Mouse (Mus musculus) hindbrain, embryonic 12.5 days (tissue): ENCODE results near the gene Hand2. TPM values are rescaled to one million over a fixed set of nuclear protein-coding genes. Genes with fewer than 3 reads are reported as not detected.

Experiments used
- ATAC-seq: fragments of 200-750 bp; cut with Nextera tagmentation; 2 replicates; pipeline ENCODE4 v1.8.0; 2017; ENCODE audit warnings: moderate TSS enrichment; ENCODE audit not compliant: low FRiP score
- H3K27ac ChIP-seq: fragments of 300-500 bp; sonication (generic); 2 replicates; pipeline ENCODE4 v1.5.1; 2016; ENCODE audit warnings: mild to moderate bottlenecking
- H3K27me3 ChIP-seq: fragments of 300-500 bp; sonication (generic); 2 replicates; pipeline ENCODE4 v1.6.1; 2016; ENCODE audit warnings: mild to moderate bottlenecking
- H3K36me3 ChIP-seq: fragments of 300-500 bp; sonication (generic); 2 replicates; pipeline ENCODE4 v1.6.1; 2016; ENCODE audit warnings: mild to moderate bottlenecking
- H3K4me1 ChIP-seq: fragments of 300-500 bp; sonication (generic); 2 replicates; pipeline ENCODE4 v1.6.1; 2016
- H3K4me2 ChIP-seq: fragments of 300-500 bp; sonication (generic); replicated peaks from 2 replicates; pipeline ENCODE4 v1.6.1; 2016; ENCODE audit warnings: mild to moderate bottlenecking
- H3K4me3 ChIP-seq: fragments of 300-500 bp; sonication (generic); 2 replicates; pipeline ENCODE4 v1.5.1; 2016; ENCODE audit warnings: mild to moderate bottlenecking
- H3K9ac ChIP-seq: fragments of 300-500 bp; sonication (generic); 2 replicates; pipeline ENCODE4 v1.6.1; 2016; ENCODE audit warnings: mild to moderate bottlenecking, moderate library complexity
- H3K9me3 ChIP-seq: fragments of 300-500 bp; sonication (generic); replicated peaks from 2 replicates; pipeline ENCODE4 v1.6.1; 2016; ENCODE audit warnings: mild to moderate bottlenecking
- WGBS: fragments of 180-500 bp; shearing (Covaris S2); methylation state at CpG from one replicate; pipeline ENCODE4 v1.1.7; 2016; 5-methylcytosine and 5-hydroxymethylcytosine counted together
- polyA plus RNA-seq: library from polyadenylated mRNA; unstranded; fragments of >200 nt; fragmentation: Nextera tagmentation; extraction: Ambion mirVana; gene quantifications from 2 replicates; pipeline ENCODE4 v1.2.1, GENCODE M21; 2016

Hand2 gene
- polyA plus RNA-seq, 1 experiment from 2014 or later = not detected

- no peak for ATAC-seq
- Histone ChIP-seq H3K36me3 (no peaks in the 10 kb centered on the region), H3K4me2 (no peak overlapping the region), H3K9ac (no peak overlapping the region), H3K4me3 (no peak overlapping the region), H3K27me3 (peaks cover 96% of the 10 kb centered on the region), H3K4me1 (peaks cover 13% of the 10 kb centered on the region), H3K9me3 (no peaks in the 10 kb centered on the region), H3K27ac (no peak overlapping the region)
Measured at GRCm38 (mm10) chr8:57317107-57317506, 3.7 kb upstream of the Hand2 start.

GRCm38 (mm10) chr8:57317890-57318480, 2.8 kb upstream of the Hand2 start:
- Histone ChIP-seq H3K4me1 (peaks cover 11% of the 10 kb centered on the region), H3K27me3 (peaks cover 96% of the 10 kb centered on the region), H3K4me3 (no peak overlapping the region), H3K9me3 (no peaks in the 10 kb centered on the region), H3K27ac (no peak overlapping the region), H3K4me2 (no peak overlapping the region), H3K36me3 (no peaks in the 10 kb centered on the region), H3K9ac (no peak overlapping the region)
- 4% methylated on average over 5 of the region's 5 CpGs for WGBS
- ATAC-seq = no peak

- whole genome bisulfite sequencing = 0% methylated on average over 17 of the region's 17 CpGs
- peaks cover 11% of the 10 kb centered on the region for H3K4me1 ChIP-seq
- H3K36me3 ChIP-seq = no peaks in the 10 kb centered on the region
- no peak overlapping the region for H3K27ac ChIP-seq
- H3K9me3 ChIP-seq = no peaks in the 10 kb centered on the region
- H3K27me3 ChIP-seq = peaks cover 94% of the 10 kb centered on the region
- H3K4me2 ChIP-seq = no peak overlapping the region
- ATAC-seq = no peak
- H3K9ac ChIP-seq = no peak overlapping the region
- no peak overlapping the region for H3K4me3 ChIP-seq
Measured at GRCm38 (mm10) chr8:57319092-57319980, 1.4 kb upstream of the Hand2 start.

GRCm38 (mm10) chr8:57319981-57320585, 700 bp upstream of the Hand2 start:
- Histone ChIP-seq H3K27me3 (peaks cover 94% of the 10 kb centered on the region), H3K4me3 (no peak overlapping the region), H3K4me1 (peaks cover 11% of the 10 kb centered on the region), H3K36me3 (no peaks in the 10 kb centered on the region), H3K9me3 (no peaks in the 10 kb centered on the region), H3K4me2 (no peak overlapping the region), H3K9ac (no peak overlapping the region), H3K27ac (no peak overlapping the region)
- under 1% methylated on average over 22 of the region's 22 CpGs for WGBS
- ATAC-seq = no peak

GRCm38 (mm10) chr8:57321898-57322895, 1.4 kb downstream of the Hand2 start:
- Histone ChIP-seq H3K9me3 (no peaks in the 10 kb centered on the region), H3K4me1 (peaks cover 11% of the 10 kb centered on the region)

GRCm38 (mm10) chr8:57322961-57323941, 2.5 kb downstream of the Hand2 start:
- H3K9me3 ChIP-seq = no peaks in the 10 kb centered on the region
- H3K36me3 ChIP-seq = no peaks in the 10 kb centered on the region
- H3K27ac ChIP-seq = no peak overlapping the region
- H3K27me3 ChIP-seq = peaks cover 95% of the 10 kb centered on the region
- 1% methylated on average over 31 of the region's 31 CpGs for WGBS
- no peak overlapping the region for H3K4me2 ChIP-seq
- no peak overlapping the region for H3K4me3 ChIP-seq
- peaks cover 12% of the 10 kb centered on the region for H3K4me1 ChIP-seq
- H3K9ac ChIP-seq = no peak overlapping the region
- ATAC-seq = no peak

More at GRCm38 (mm10) chr8:57321898-57322895, 1.4 kb downstream of the Hand2 start:
- no peaks in the 10 kb centered on the region for H3K36me3 ChIP-seq
- peak overlapping the region; percentile 33 for H3K4me3 ChIP-seq
- no peak overlapping the region for H3K9ac ChIP-seq
- peaks cover 95% of the 10 kb centered on the region for H3K27me3 ChIP-seq
- peak; percentile 30; the same call in 1 of the 2 replicates for ATAC-seq
- H3K4me2 ChIP-seq = peak overlapping the region; percentile 56
- H3K27ac ChIP-seq = no peak overlapping the region
- WGBS = 1% methylated on average over 52 of the region's 64 CpGs

GRCm38 (mm10) chr8:57324091-57324490, 3.3 kb downstream of the Hand2 start:
- WGBS = 2% methylated on average over 12 of the region's 12 CpGs
- H3K27ac ChIP-seq = no peak overlapping the region
- no peaks in the 10 kb centered on the region for H3K9me3 ChIP-seq
- no peak overlapping the region for H3K9ac ChIP-seq
- peaks cover 95% of the 10 kb centered on the region for H3K27me3 ChIP-seq
- H3K4me2 ChIP-seq = no peak overlapping the region
- no peaks in the 10 kb centered on the region for H3K36me3 ChIP-seq
- H3K4me3 ChIP-seq = no peak overlapping the region
- peaks cover 16% of the 10 kb centered on the region for H3K4me1 ChIP-seq
- ATAC-seq = no peak

GRCm38 (mm10) chr8:57324671-57325070, 3.9 kb downstream of the Hand2 start:
- H3K4me3 ChIP-seq = no peak overlapping the region
- under 1% methylated on average over 5 of the region's 5 CpGs for WGBS
- H3K27me3 ChIP-seq = peaks cover 95% of the 10 kb centered on the region
- ATAC-seq = no peak
- peaks cover 16% of the 10 kb centered on the region for H3K4me1 ChIP-seq
- no peak overlapping the region for H3K9ac ChIP-seq
- H3K36me3 ChIP-seq = no peaks in the 10 kb centered on the region
- no peak overlapping the region for H3K4me2 ChIP-seq
- H3K27ac ChIP-seq = no peak overlapping the region
- no peaks in the 10 kb centered on the region for H3K9me3 ChIP-seq

GRCm38 (mm10) chr8:57325111-57325891, 4.5 kb downstream of the Hand2 start:
- 1% methylated on average over 21 of the region's 21 CpGs for WGBS

More at GRCm38 (mm10) chr8:57325111-57325891, 4.5 kb downstream of the Hand2 start:
- no peak overlapping the region for H3K9ac ChIP-seq
- H3K9me3 ChIP-seq = no peaks in the 10 kb centered on the region
- H3K27ac ChIP-seq = no peak overlapping the region
- no peak overlapping the region for H3K4me2 ChIP-seq
- H3K4me3 ChIP-seq = no peak overlapping the region
- H3K27me3 ChIP-seq = peaks cover 95% of the 10 kb centered on the region
- ATAC-seq = no peak
- H3K4me1 ChIP-seq = peaks cover 16% of the 10 kb centered on the region
- no peaks in the 10 kb centered on the region for H3K36me3 ChIP-seq
